Mouse (Mus musculus): Measurements from ENCODE around the gene Tnni1. TPM values are rescaled to one million over a fixed set of nuclear protein-coding genes. Genes with fewer than 3 reads are reported as not detected.

Gene Tnni1
- polyA plus RNA-seq, 1 experiment from 2014 or later: 9.7 TPM

- H3K4me3 ChIP-seq (replicated peaks): peak overlapping the region; percentile 64
- H3K27ac ChIP-seq: no peak overlapping the region
Measured at GRCm38 (mm10) chr1:135767324-135767890, 11.8 kb upstream of the Tnni1 start.

DNA sequence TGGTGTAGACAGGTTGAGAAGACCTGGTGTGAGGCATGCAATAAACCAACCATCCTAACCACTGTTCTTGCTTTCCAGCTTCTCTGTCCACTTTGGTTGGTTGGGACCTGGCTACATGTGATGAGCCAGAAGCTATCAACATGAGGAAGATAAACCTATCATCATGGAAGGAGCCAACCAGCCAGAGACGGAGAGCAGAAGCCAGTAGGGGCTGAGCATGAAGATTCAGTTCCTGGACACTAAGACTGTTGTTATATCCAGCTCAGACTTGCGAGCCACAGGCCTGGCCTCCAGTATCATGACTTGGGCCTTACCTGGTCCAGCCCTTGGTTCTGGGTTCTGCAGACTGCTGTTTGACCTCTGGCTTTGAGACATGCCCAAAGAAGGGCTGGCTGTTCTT lies 10.8 kb upstream of the Tnni1 start:
- peaks cover 44% of the 10 kb centered on the region for H3K4me1 ChIP-seq (replicated peaks)
- H3K4me2 ChIP-seq: no peak overlapping the region
- no peak for ATAC-seq (ENCODE audit: low read depth)
- H3K9me3 ChIP-seq (replicated peaks): no peaks in the 10 kb centered on the region
- WGBS (ENCODE audit: insufficient replicate concordance): 48% methylated on average over 2 of the region's 2 CpGs
- no peak for DNase-seq
- peaks cover 49% of the 10 kb centered on the region for H3K27me3 ChIP-seq
- no peak overlapping the region for H3K27ac ChIP-seq
- peaks cover 4% of the 10 kb centered on the region; the same call in 1 of the 2 replicates for H3K36me3 ChIP-seq
- no peak overlapping the region for H3K4me3 ChIP-seq (replicated peaks)
- H3K9ac ChIP-seq: no peak overlapping the region

More at GRCm38 (mm10) chr1:135767324-135767890, 11.8 kb upstream of the Tnni1 start:
- Histone ChIP-seq H3K4me2 (peak overlapping the region; percentile 90), H3K36me3 (peaks cover 4% of the 10 kb centered on the region; the same call in 1 of the 2 replicates), H3K9ac (no peak overlapping the region), H3K27me3 (peaks cover 51% of the 10 kb centered on the region), H3K4me1 (replicated peaks) (peaks cover 41% of the 10 kb centered on the region), H3K9me3 (replicated peaks) (no peaks in the 10 kb centered on the region)
- no peak for ATAC-seq (ENCODE audit: low read depth)
- 68% methylated on average over 4 of the region's 4 CpGs for WGBS (ENCODE audit: insufficient replicate concordance)
- no peak for DNase-seq

DNA sequence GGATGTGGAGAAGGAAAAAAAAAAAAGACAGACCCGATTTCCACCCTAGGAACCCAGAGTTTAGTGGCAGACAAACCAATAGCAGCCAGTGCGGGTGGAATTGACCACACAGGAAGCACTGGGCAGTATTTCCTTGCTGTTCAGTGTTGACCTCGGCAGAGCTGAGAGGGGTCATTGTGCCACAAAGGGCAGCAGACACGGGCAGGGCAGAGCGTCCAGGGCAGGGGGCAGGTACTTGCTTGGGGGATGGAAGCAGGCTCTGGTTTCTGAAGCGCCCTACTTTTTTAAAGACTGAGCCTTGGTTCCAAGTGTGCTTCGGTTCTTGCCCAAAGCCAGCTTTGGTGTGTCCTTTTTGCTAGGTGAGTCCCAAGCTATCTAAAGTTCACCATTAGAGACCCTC lies 9.0 kb upstream of the Tnni1 start:
- 39% methylated on average over 7 of the region's 7 CpGs for WGBS (ENCODE audit: insufficient replicate concordance)
- no peak overlapping the region for H3K27ac ChIP-seq

DNA sequence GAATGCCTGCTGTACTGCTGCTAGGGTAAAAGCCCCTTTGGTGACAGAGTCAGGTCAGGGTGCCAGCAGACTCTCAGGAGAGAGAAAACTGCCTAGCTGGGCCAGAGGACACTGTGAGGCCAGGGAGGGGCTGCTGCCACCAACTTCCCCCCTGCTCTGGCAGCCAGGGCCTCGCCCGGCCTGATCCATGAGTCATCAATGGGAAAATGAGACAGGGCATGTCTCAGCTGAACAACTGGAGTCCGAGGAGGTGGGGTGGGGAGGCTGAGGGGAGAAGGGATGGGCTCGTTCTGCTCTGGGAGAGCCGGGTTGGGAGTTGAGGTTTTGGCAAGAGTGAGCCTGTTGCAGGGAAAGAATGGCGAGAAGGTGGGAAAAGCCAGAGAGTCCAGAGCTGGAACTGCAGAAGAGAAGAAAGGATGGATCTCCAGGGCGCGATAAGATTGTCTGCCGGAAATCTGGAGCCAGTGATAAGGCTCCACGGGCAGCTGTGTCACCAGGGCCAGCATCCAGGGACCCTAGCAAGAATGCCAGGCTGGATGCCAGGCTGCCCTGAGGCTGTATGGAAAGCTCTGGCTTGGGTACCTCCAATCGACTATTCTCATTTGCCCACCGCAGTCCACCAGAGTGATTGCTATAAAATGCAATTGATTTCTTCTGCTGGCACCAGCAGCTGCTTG lies 8.2 kb upstream of the Tnni1 start:
- ATAC-seq (ENCODE audit: low read depth) (no peak), DNase-seq (no peak)
- peaks cover 4% of the 10 kb centered on the region; the same call in 1 of the 2 replicates for H3K36me3 ChIP-seq
- H3K9ac ChIP-seq: no peak overlapping the region
- no peak overlapping the region for H3K4me2 ChIP-seq
- WGBS (ENCODE audit: insufficient replicate concordance): 28% methylated on average over 12 of the region's 12 CpGs
- H3K9me3 ChIP-seq (replicated peaks): no peaks in the 10 kb centered on the region
- H3K4me1 ChIP-seq (replicated peaks): peaks cover 46% of the 10 kb centered on the region
- H3K27ac ChIP-seq: no peak overlapping the region
- no peak overlapping the region for H3K4me3 ChIP-seq (replicated peaks)
- H3K27me3 ChIP-seq: peaks cover 24% of the 10 kb centered on the region

More for the DNA sequence above, 9.0 kb upstream of the Tnni1 start:
- DNase-seq (no peak), ATAC-seq (ENCODE audit: low read depth) (no peak)
- Histone ChIP-seq H3K9ac (no peak overlapping the region), H3K27me3 (peaks cover 32% of the 10 kb centered on the region), H3K36me3 (peaks cover 4% of the 10 kb centered on the region; the same call in 1 of the 2 replicates), H3K9me3 (replicated peaks) (no peaks in the 10 kb centered on the region), H3K4me1 (replicated peaks) (peaks cover 51% of the 10 kb centered on the region), H3K4me2 (no peak overlapping the region), H3K4me3 (replicated peaks) (no peak overlapping the region)

- ATAC-seq (ENCODE audit: low read depth) (no peak), DNase-seq (no peak)
- Histone ChIP-seq H3K4me1 (replicated peaks) (peaks cover 43% of the 10 kb centered on the region), H3K4me3 (replicated peaks) (no peak overlapping the region), H3K4me2 (no peak overlapping the region), H3K9ac (no peak overlapping the region), H3K36me3 (peaks cover 4% of the 10 kb centered on the region; the same call in 1 of the 2 replicates), H3K27me3 (peaks cover 18% of the 10 kb centered on the region), H3K27ac (no peak overlapping the region), H3K9me3 (replicated peaks) (no peaks in the 10 kb centered on the region)
- WGBS (ENCODE audit: insufficient replicate concordance): 56% methylated on average over 8 of the region's 8 CpGs
Measured at GRCm38 (mm10) chr1:135771573-135771970, 7.7 kb upstream of the Tnni1 start.

GRCm38 (mm10) chr1:135776596-135776995 lies 2.6 kb upstream of the Tnni1 start:
- Histone ChIP-seq H3K27ac (no peak overlapping the region), H3K36me3 (no peaks in the 10 kb centered on the region), H3K27me3 (peaks cover 9% of the 10 kb centered on the region; the same call in 1 of the 2 replicates), H3K9me3 (replicated peaks) (no peaks in the 10 kb centered on the region), H3K9ac (no peak overlapping the region), H3K4me1 (replicated peaks) (peaks cover 39% of the 10 kb centered on the region), H3K4me2 (no peak overlapping the region), H3K4me3 (replicated peaks) (no peak overlapping the region)
- DNase-seq (no peak), ATAC-seq (ENCODE audit: low read depth) (peak; percentile 39; the same call in 1 of the 2 replicates)

- Histone ChIP-seq H3K9me3 (replicated peaks) (no peaks in the 10 kb centered on the region), H3K27ac (no peak overlapping the region), H3K27me3 (peaks cover 9% of the 10 kb centered on the region; the same call in 1 of the 2 replicates), H3K36me3 (no peaks in the 10 kb centered on the region), H3K4me1 (replicated peaks) (peaks cover 39% of the 10 kb centered on the region), H3K9ac (no peak overlapping the region), H3K4me3 (replicated peaks) (no peak overlapping the region), H3K4me2 (no peak overlapping the region)
- ATAC-seq (ENCODE audit: low read depth) (no peak), DNase-seq (no peak)
- 90% methylated on average over 1 of the region's 1 CpGs for WGBS (ENCODE audit: insufficient replicate concordance)
Measured at GRCm38 (mm10) chr1:135777046-135777445, 2.2 kb upstream of the Tnni1 start.

GRCm38 (mm10) chr1:135780649-135781048 lies 1.4 kb downstream of the Tnni1 start:
- no peak for DNase-seq
- WGBS (ENCODE audit: insufficient replicate concordance): 49% methylated on average over 4 of the region's 4 CpGs
- Histone ChIP-seq H3K27ac (no peak overlapping the region), H3K4me2 (no peak overlapping the region), H3K4me3 (replicated peaks) (no peak overlapping the region), H3K27me3 (peaks cover 9% of the 10 kb centered on the region; the same call in 1 of the 2 replicates), H3K9me3 (replicated peaks) (no peaks in the 10 kb centered on the region), H3K36me3 (no peaks in the 10 kb centered on the region), H3K9ac (0 out of 2 replicates have a peak overlapping the region, but pooled peaks have one; percentile 16), H3K4me1 (replicated peaks) (peaks cover 25% of the 10 kb centered on the region)
- ATAC-seq (ENCODE audit: low read depth): no peak

- Histone ChIP-seq H3K4me3 (replicated peaks) (no peak overlapping the region), H3K9ac (no peak overlapping the region), H3K36me3 (no peaks in the 10 kb centered on the region), H3K4me1 (replicated peaks) (peaks cover 23% of the 10 kb centered on the region), H3K27me3 (peaks cover 9% of the 10 kb centered on the region; the same call in 1 of the 2 replicates), H3K4me2 (no peak overlapping the region), H3K27ac (no peak overlapping the region), H3K9me3 (replicated peaks) (no peaks in the 10 kb centered on the region)
- ATAC-seq (ENCODE audit: low read depth) (no peak), DNase-seq (no peak)
- 15% methylated on average over 13 of the region's 13 CpGs for WGBS (ENCODE audit: insufficient replicate concordance)
Measured at GRCm38 (mm10) chr1:135781220-135781619, 2.0 kb downstream of the Tnni1 start.

DNA sequence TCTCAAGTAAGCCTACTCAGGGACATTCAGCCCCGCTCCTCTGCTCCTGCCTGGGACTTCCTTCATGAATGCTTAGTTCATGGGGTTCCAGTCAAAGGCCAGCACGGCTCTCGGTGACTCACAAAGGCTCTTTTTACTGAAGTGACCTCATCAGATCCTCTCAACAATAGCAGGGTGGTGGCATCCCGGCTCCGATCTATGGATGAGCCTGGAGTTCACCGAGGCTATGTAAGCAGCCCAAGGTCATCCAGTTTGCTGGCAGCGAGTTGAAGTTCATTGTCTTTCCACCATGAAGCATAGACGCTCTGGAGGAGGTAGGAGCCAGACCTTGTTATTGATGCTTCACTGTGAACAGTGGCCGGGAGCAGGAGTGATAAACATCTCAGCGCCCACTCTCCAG lies 3.6 kb downstream of the Tnni1 start:
- Histone ChIP-seq H3K9ac (no peak overlapping the region), H3K27me3 (peaks cover 9% of the 10 kb centered on the region; the same call in 1 of the 2 replicates), H3K27ac (no peak overlapping the region), H3K36me3 (no peaks in the 10 kb centered on the region), H3K4me2 (no peak overlapping the region), H3K4me1 (replicated peaks) (peaks cover 22% of the 10 kb centered on the region), H3K4me3 (replicated peaks) (no peak overlapping the region), H3K9me3 (replicated peaks) (no peaks in the 10 kb centered on the region)
- DNase-seq (no peak), ATAC-seq (ENCODE audit: low read depth) (no peak)
- 63% methylated on average over 10 of the region's 10 CpGs for WGBS (ENCODE audit: insufficient replicate concordance)

- no peak overlapping the region for H3K4me3 ChIP-seq (replicated peaks)
- no peaks in the 10 kb centered on the region for H3K9me3 ChIP-seq (replicated peaks)
- no peak overlapping the region for H3K27ac ChIP-seq
- no peaks in the 10 kb centered on the region for H3K36me3 ChIP-seq
- no peak overlapping the region for H3K4me2 ChIP-seq
- ATAC-seq (ENCODE audit: low read depth) (0 out of 2 replicates have a peak, but pooled peaks have one; percentile 44), DNase-seq (peak; percentile 69)
- 49% methylated on average over 3 of the region's 3 CpGs for WGBS (ENCODE audit: insufficient replicate concordance)
- H3K4me1 ChIP-seq (replicated peaks): peaks cover 19% of the 10 kb centered on the region
- H3K27me3 ChIP-seq: peaks cover 6% of the 10 kb centered on the region; the same call in 1 of the 2 replicates
- H3K9ac ChIP-seq: no peak overlapping the region
Measured at GRCm38 (mm10) chr1:135787799-135788198, 8.6 kb downstream of the Tnni1 start.

Data from liver, embryonic 13.5 days (tissue).